Mouse (Mus musculus): ENCODE results near the gene Hspa8. TPM values are rescaled to one million over a fixed set of nuclear protein-coding genes. Genes with fewer than 3 reads are reported as not detected.
"Not testable (repeated sequence)": the region's sequence is repeated elsewhere in the genome, so short reads cannot be mapped to it uniquely, and the experiment has no call there.

Hspa8 gene
- total RNA-seq, 2 experiments from 2014 or later, result 2,268 to 4,449 TPM

DNA sequence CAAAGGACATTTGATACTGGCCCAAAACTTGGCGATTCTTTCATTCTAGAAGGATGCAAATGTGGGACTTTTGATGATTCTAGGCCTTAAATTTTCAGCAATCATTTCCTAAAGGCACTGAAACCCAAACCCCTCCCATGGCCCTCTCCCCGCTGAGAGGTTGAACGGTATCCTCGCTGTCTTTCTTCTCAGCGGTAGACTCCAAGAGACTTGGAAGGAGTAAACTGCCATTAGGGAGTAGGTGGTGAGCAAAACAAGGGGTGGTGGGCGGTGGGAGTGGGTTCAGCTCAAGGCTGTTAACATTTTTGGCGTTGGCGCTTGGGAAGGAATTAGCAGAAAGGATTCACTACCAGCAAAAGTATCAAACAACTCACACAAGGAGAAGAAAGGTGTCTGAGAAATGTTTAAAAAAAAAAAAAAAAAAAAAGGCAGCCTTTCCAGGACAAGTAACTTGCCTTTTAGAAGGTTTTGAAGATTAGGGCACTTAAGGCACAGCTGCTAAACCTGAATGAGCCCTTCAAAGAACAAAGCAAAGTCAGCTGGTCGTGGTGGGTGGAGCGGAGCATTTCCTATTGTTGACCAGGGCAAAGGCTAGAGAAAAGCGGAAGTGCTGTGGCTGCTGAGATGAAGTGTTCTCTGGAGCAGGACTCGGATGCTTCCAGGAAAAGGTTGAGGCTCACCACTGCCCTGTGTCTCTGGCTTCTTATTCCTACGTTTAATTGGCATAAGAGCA is 17.0 kb upstream of the Hspa8 start:
- ATAC-seq (replicated peaks; ENCODE audit: poor library complexity, severe bottlenecking), result peak; percentile 70

GRCm38 (mm10) chr9:40784374-40784967 is 16.3 kb upstream of the Hspa8 start:
- no peak for ATAC-seq (replicated peaks; ENCODE audit: poor library complexity, severe bottlenecking)

- no peak for ATAC-seq (replicated peaks; ENCODE audit: poor library complexity, severe bottlenecking)
Observed at GRCm38 (mm10) chr9:40785452-40785851, 15.3 kb upstream of the Hspa8 start.

DNA sequence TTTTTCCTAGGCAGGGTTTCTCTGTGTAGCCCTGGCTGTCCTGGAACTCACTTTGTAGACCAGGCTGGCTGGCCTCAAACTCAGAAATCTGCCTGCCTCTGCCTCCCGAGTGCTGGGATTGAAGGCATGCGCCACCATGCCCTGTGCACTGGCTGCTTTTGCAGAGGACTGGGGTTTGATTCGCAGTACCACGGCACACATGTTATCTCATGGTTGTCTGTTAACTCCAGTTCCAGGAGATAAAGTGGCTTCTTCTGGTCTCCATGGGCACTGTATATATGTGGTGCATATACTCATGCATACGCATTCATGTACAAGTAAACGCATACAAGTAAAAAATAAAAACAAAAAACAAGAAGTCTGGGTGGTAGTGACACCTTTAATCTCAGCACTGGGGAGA is 14.0 kb upstream of the Hspa8 start:
- not testable (repeated sequence) for ATAC-seq (replicated peaks; ENCODE audit: poor library complexity, severe bottlenecking)

DNA sequence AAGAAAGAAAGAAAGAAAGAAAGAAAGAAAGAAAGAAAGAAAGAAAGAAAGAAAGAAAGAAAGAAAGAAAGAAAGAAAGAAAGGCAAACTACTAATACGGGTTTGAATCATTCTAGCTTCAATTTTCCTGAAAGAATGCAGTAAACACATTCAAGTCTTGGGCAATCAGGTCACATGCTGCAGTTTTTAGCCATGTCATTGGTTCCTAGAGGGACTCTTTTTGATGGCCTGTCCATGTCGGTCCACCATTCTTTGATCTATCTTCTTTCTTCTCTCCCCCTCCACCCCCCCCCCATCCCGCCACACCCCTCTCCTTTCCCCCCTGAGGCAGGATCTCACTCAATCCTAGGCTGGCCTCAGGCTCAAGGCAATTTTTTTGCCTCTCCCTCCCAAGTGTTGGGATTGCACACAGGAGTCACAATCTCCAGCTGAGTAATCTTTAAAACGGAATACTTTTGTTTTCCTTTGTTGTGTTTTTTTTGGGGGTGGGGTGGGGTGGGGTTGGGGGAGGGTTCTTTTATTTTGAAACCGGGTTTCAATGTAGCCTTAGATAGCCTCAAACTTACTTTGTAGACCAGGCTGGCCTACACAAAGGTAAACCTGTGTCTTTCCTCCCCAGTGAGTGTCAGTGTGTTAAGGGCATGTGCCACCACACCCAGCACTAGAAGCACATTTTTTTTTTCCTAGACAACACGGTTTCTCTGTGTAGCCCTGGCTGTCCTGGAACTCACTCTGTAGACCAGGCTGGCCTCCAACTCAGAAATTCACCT is 8.7 kb upstream of the Hspa8 start:
- no peak for ATAC-seq (replicated peaks; ENCODE audit: poor library complexity, severe bottlenecking)

DNA sequence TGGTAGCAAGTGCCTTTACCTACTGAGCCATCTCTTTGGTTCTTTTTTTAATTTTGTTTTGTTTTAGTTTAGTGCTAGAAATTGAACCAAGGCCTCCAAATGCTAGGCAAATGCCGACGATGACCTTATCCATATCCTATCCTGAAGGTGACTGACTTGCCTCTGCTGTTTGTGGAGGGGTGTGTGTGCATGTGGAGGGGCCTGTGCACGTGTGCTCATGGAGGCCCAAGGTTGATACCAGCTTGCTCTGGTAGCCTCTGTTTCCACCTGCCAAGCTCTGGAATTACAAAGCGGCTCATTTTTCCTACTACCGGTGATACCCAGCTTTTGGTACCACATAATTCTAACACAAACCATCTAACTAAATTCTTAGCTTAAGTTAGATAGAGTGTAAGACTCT is 7.2 kb upstream of the Hspa8 start:
- ATAC-seq (replicated peaks; ENCODE audit: poor library complexity, severe bottlenecking), result no peak

DNA sequence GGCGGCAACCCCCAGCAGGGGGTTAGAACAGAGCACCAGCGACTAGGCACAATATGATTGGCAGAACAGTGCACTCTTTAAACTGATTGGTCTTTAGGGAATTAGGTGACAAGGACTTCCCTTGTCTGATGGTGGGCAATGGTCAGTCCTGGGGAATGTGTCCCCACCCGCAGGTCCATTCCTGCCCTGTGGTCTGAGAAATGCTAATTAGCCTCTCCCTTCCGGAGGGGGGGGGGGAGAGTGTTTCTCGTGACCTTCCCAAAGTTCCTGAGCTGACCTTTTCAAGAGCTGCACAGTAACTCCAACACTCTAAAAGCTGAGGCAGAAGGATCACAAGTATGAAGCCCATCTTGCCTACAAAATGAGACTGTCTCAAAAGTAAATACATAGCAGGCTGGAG is 6.5 kb upstream of the Hspa8 start:
- no peak for ATAC-seq (replicated peaks; ENCODE audit: poor library complexity, severe bottlenecking)

DNA sequence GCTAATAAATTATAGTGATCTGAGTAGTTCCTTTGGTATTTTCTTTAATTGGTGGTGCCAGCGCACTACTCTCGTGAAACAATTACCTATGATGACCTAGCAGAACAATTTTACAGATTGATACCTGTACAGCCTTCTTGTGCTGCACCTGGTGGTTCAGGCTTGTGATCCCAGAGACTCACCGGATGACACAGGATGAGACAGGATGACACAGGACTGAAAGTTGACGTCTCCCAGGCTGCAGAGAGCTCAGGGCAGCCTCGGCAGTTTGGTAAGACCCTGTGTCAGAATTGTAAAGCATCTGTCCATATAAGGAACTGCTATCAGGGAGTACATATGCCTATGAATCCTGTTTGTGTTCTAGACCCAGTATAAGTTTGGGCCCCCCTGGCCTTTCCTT is 5.9 kb upstream of the Hspa8 start:
- ATAC-seq (replicated peaks; ENCODE audit: poor library complexity, severe bottlenecking), result no peak

- no peak for ATAC-seq (replicated peaks; ENCODE audit: poor library complexity, severe bottlenecking)
Observed at GRCm38 (mm10) chr9:40795562-40795961, 5.2 kb upstream of the Hspa8 start.

GRCm38 (mm10) chr9:40796054-40796453 is 4.7 kb upstream of the Hspa8 start:
- ATAC-seq (replicated peaks; ENCODE audit: poor library complexity, severe bottlenecking), result no peak

DNA sequence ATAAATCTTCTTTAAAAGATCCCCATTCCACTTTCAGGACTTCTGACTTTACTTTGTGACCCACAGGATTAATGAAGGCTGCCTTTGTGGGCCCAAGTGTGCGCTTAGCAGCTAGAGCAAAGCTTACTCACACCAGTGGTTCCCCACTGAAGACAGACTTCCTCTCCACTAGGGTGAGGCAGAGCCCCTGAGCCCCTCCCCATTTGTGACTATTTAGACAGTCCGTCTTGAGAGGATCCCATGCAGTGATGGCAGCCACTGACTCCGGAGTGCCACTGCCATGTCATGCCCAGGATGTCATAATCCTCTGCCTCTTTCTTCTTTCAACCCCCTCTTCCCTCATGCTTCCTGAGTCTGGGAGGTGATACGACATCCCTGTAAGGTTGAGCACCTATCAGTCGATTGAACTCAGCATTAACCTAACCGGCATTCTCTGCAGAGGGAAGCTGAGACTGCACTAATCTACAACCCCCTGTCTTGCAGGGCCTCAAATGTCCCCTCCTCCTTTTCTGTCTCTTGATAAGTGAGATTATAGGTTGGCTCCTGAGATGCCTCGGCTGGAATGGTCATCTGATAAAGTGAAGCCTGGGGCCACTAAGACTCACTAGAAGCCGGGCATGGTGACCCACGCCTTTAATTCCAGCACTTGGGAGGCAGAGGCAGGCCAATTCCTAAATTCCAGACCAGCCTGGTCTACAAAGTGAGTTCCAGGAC is 2.4 kb upstream of the Hspa8 start:
- ATAC-seq (replicated peaks; ENCODE audit: poor library complexity, severe bottlenecking), result no peak

DNA sequence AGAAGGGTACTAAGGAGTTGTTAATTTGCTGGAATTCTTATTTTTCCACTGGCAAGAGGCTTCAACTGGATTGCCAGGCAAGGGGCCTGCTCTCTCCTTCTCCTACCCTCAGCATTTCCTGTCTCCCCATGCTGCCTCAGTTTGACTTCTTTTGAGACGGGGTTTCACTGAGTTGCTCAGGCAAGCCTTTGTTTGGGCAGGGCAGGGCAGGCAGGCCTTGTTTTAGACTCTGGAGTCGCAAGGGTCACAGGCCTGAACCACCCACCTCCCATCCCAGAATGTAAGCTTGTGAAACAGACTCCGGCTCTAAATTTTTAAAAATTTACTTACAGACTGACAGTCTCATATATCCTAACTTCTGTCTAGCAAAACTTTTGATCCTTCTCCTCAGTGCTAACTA is 1.7 kb upstream of the Hspa8 start:
- ATAC-seq (replicated peaks; ENCODE audit: poor library complexity, severe bottlenecking), result no peak

DNA sequence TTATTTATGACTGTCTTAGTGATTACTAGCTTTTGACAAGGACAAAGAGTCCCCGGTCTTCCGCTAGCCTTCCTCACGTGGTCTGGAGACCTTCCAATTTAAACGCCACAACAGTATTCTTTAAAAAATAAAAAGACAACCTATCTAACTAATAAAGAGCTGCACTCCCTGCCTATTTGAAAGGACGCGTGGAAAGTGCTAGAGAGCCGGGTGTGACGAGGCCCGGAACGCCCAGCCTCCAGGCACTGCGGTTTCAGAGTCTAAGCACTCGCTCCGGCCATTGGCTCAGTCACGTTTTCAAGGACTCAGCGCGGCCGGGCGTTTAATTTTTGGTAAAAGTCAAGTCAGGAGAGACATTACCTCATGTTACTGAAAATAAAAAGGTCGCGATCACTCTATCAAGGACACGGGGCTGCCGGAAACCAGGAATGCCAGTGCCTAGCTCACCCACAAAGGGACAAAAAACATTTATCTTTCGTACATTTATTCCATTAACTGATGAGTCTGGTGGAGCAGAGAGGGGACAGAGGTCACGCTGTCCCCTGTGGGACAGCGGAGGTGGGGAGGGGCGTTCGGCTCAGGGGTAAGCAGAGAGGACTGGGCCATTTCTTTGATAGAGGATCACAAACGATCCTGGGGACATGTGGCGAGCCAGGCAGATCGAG is 815 bp upstream of the Hspa8 start:
- peak; percentile 34 for ATAC-seq (replicated peaks; ENCODE audit: poor library complexity, severe bottlenecking)

GRCm38 (mm10) chr9:40801614-40802532 is 1.1 kb downstream of the Hspa8 start:
- ATAC-seq (replicated peaks; ENCODE audit: poor library complexity, severe bottlenecking), result peak; percentile 20

DNA sequence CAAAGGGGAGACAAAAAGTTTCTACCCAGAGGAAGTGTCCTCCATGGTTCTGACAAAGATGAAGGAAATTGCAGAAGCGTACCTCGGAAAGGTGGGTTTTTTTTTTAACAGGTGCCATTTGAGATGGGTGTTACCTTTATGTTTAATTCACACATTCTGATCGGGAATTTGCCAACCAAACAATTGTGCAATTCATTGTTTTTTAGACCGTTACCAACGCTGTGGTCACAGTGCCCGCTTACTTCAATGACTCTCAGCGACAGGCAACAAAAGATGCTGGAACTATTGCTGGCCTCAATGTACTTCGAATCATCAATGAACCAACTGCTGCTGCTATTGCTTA is 1.7 kb downstream of the Hspa8 start:
- ATAC-seq (replicated peaks; ENCODE audit: poor library complexity, severe bottlenecking), result not testable (repeated sequence)

- ATAC-seq (replicated peaks; ENCODE audit: poor library complexity, severe bottlenecking), result not testable (repeated sequence)
Observed at GRCm38 (mm10) chr9:40804576-40804975, 3.8 kb downstream of the Hspa8 start.

DNA sequence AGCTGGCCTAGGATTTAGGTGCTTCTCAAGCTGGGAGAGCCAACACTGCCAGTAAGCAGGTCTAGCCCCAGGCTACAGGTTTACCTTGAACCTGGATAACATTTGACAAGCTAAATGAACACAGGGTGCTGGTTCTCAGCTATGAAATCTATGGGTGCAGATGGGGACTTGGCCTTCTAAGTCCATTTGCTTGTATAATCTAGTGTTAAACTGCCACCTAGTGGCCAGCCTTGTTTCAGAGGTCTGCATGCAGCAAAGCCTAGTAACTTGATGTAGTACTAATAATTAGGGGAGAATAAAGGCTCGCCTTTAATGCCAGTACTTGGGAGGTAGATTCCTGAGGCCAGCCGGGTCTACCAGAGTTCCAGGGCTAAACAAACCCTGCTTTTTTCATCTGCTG is 4.5 kb downstream of the Hspa8 start:
- ATAC-seq (replicated peaks; ENCODE audit: poor library complexity, severe bottlenecking), result no peak

- peak; percentile 2 for ATAC-seq (replicated peaks; ENCODE audit: poor library complexity, severe bottlenecking)
Observed at GRCm38 (mm10) chr9:40806440-40807288, 5.9 kb downstream of the Hspa8 start.

All from granulocyte monocyte progenitor cell, adult 5-6 weeks (primary cell).